Mouse (Mus musculus): Measurements from ENCODE around the gene Ppt1. TPM values are rescaled to one million over a fixed set of nuclear protein-coding genes. Genes with fewer than 3 reads are reported as not detected.

Ppt1 gene
- polyA plus RNA-seq, 1 experiment from 2014 or later, result 20.3 TPM

DNA sequence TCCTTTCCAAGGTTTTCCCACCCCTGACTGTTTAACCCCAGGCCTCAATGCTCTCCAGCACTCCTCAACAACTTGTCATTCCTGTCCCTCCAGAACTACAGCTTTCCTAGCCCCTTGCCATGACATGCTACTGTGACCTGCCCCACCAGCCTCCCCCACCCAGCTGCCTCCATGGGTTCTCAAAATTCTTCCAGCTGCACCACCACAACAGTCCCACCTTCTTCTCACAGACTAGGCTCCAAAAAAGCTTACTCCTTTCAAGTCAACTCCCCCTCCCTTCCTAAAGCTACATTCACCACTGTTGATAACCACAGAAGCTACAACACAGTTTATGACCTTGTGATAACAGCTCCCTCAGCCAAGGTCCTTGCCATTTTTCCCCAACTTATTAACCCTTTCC, 8.4 kb upstream of the Ppt1 start:
- Histone ChIP-seq H3K36me3 (replicated peaks; ENCODE audit: insufficient read depth, low read length) (no peaks in the 10 kb centered on the region), H3K9me3 (ENCODE audit: low read length) (no peaks in the 10 kb centered on the region), H3K4me3 (ENCODE audit: low read depth, low read length) (no peak overlapping the region), H3K9ac (replicated peaks) (no peak overlapping the region), H3K4me1 (ENCODE audit: insufficient read depth) (no peaks in the 10 kb centered on the region), H3K27ac (ENCODE audit: low read depth) (no peak overlapping the region), H3K27me3 (ENCODE audit: insufficient read depth, low read length) (no peaks in the 10 kb centered on the region), H3K4me2 (ENCODE audit: low read depth, low read length) (no peak overlapping the region)
- DNase-seq (no peak), ATAC-seq (no peak)
- TF ChIP-seq CTCF (IDR thresholded peaks at IDR 0.05; ENCODE audit: low read depth) (no peak), EP300 (IDR thresholded peaks at IDR 0.05; ENCODE audit: low read depth) (no peak)

DNA sequence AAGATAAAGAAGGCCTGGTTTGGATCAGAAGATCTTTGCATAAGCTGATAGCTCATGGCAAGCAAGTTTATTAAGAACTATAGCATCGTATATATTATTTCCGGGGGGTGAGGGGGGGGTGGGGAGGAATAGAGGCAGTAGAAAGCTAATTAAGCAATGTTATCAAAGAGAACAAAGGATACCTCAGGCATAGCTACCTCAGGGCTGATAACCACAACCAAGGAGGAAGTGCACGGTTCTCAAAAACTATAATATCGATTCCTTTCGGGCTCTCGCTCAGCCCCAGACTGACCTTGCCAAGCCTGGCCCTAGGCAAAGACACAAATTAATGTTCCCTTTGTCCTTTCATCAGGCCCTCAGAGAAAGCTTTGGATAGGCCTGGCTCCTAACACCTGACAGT, 6.7 kb upstream of the Ppt1 start:
- DNase-seq (no peak), ATAC-seq (no peak)
- Histone ChIP-seq H3K4me1 (ENCODE audit: insufficient read depth) (no peaks in the 10 kb centered on the region), H3K36me3 (replicated peaks; ENCODE audit: insufficient read depth, low read length) (no peaks in the 10 kb centered on the region), H3K27me3 (ENCODE audit: insufficient read depth, low read length) (no peaks in the 10 kb centered on the region), H3K27ac (ENCODE audit: low read depth) (no peak overlapping the region), H3K9ac (replicated peaks) (no peak overlapping the region), H3K4me2 (ENCODE audit: low read depth, low read length) (no peak overlapping the region), H3K4me3 (ENCODE audit: low read depth, low read length) (no peak overlapping the region), H3K9me3 (ENCODE audit: low read length) (no peaks in the 10 kb centered on the region)
- TF ChIP-seq CTCF (IDR thresholded peaks at IDR 0.05; ENCODE audit: low read depth), result no peak
- no peak for TF ChIP-seq EP300 (IDR thresholded peaks at IDR 0.05; ENCODE audit: low read depth)
- WGBS (ENCODE audit: insufficient replicate concordance), result 66% methylated on average over 6 of the region's 6 CpGs

- DNase-seq (no peak), ATAC-seq (no peak)
- no peak overlapping the region for H3K4me3 ChIP-seq (ENCODE audit: low read depth, low read length)
- no peaks in the 10 kb centered on the region for H3K9me3 ChIP-seq (ENCODE audit: low read length)
- peaks cover 9% of the 10 kb centered on the region for H3K4me1 ChIP-seq (ENCODE audit: insufficient read depth)
- TF ChIP-seq EP300 (IDR thresholded peaks at IDR 0.05; ENCODE audit: low read depth) (no peak), CTCF (IDR thresholded peaks at IDR 0.05; ENCODE audit: low read depth) (no peak)
- no peaks in the 10 kb centered on the region for H3K36me3 ChIP-seq (replicated peaks; ENCODE audit: insufficient read depth, low read length)
- no peak overlapping the region for H3K9ac ChIP-seq (replicated peaks)
- WGBS (ENCODE audit: insufficient replicate concordance), result 90% methylated on average over 1 of the region's 1 CpGs
- H3K27me3 ChIP-seq (ENCODE audit: insufficient read depth, low read length), result no peaks in the 10 kb centered on the region
- H3K4me2 ChIP-seq (ENCODE audit: low read depth, low read length), result no peak overlapping the region
- H3K27ac ChIP-seq (ENCODE audit: low read depth), result no peak overlapping the region
Measured at GRCm38 (mm10) chr4:122831888-122832287, 4.2 kb upstream of the Ppt1 start.

DNA sequence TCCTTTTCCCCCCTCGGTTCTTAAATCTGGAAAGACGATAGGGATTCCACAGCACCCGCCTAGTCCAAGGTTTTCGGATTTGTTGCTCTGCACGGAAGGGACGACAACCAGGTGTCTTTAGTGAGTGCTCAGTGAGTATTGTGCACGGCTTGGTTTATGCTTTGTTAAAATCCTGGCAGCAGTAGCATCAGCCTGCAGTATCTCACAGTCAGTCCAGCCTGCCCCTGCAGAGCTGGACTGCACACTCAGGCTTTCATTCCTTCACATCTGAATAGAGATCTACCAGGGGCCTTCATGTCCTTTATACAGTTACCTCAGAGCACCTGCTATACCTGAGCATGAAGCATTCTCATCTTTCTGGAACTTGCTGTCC, 347 bp downstream of the Ppt1 start:
- H3K36me3 ChIP-seq (replicated peaks; ENCODE audit: insufficient read depth, low read length), result peaks cover 4% of the 10 kb centered on the region; the same call in 1 of the 2 replicates
- 0% methylated on average over 7 of the region's 7 CpGs for WGBS (ENCODE audit: insufficient replicate concordance)
- H3K4me2 ChIP-seq (ENCODE audit: low read depth, low read length), result peak overlapping the region; percentile 80
- H3K4me3 ChIP-seq (ENCODE audit: low read depth, low read length), result peak overlapping the region; percentile 61
- H3K9me3 ChIP-seq (ENCODE audit: low read length), result no peaks in the 10 kb centered on the region
- DNase-seq (no peak), ATAC-seq (peak; percentile 54)
- H3K4me1 ChIP-seq (ENCODE audit: insufficient read depth), result peaks cover 10% of the 10 kb centered on the region
- no peak overlapping the region for H3K27ac ChIP-seq (ENCODE audit: low read depth)
- H3K27me3 ChIP-seq (ENCODE audit: insufficient read depth, low read length), result no peaks in the 10 kb centered on the region
- TF ChIP-seq CTCF (IDR thresholded peaks at IDR 0.05; ENCODE audit: low read depth) (no peak), EP300 (IDR thresholded peaks at IDR 0.05; ENCODE audit: low read depth) (no peak)
- H3K9ac ChIP-seq (replicated peaks), result peak overlapping the region; percentile 57

DNA sequence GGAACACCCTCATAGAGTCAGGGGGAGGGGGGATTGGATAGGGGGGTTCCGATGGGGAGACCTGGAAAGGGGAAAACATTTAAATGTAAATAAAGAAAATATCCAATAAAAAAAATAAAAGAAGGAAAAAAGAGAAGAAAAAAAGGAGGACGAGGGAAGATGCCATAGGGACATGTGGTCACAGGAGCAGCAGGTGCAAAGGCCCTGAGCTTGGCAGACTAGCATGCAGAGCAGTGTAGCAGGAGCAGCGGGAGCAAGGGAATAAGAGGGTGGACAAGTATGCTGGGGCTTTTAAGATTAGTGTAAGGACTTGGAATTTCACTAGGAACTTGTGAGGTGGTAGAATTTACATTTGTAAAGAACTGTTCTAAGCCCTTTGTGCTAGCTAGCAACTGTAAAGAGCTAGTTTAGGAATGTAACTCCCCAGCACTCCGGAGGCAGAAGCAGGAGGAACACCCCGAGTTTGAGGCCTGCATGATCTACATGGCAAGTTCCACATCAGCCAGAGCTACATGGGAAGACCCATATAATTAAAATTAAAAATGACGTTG, 1.2 kb downstream of the Ppt1 start:
- H3K4me1 ChIP-seq (ENCODE audit: insufficient read depth), result peaks cover 10% of the 10 kb centered on the region
- no peak for ATAC-seq
- TF ChIP-seq EP300 (IDR thresholded peaks at IDR 0.05; ENCODE audit: low read depth) (no peak), CTCF (IDR thresholded peaks at IDR 0.05; ENCODE audit: low read depth) (no peak)
- 72% methylated on average over 6 of the region's 6 CpGs for WGBS (ENCODE audit: insufficient replicate concordance)
- no peak overlapping the region for H3K4me3 ChIP-seq (ENCODE audit: low read depth, low read length)
- no peak for DNase-seq
- no peak overlapping the region for H3K27ac ChIP-seq (ENCODE audit: low read depth)
- peaks cover 4% of the 10 kb centered on the region for H3K36me3 ChIP-seq (replicated peaks; ENCODE audit: insufficient read depth, low read length)
- H3K27me3 ChIP-seq (ENCODE audit: insufficient read depth, low read length), result no peaks in the 10 kb centered on the region
- peak overlapping the region; percentile 80; the same call in 1 of the 2 replicates for H3K4me2 ChIP-seq (ENCODE audit: low read depth, low read length)
- no peaks in the 10 kb centered on the region for H3K9me3 ChIP-seq (ENCODE audit: low read length)
- H3K9ac ChIP-seq (replicated peaks), result no peak overlapping the region

DNA sequence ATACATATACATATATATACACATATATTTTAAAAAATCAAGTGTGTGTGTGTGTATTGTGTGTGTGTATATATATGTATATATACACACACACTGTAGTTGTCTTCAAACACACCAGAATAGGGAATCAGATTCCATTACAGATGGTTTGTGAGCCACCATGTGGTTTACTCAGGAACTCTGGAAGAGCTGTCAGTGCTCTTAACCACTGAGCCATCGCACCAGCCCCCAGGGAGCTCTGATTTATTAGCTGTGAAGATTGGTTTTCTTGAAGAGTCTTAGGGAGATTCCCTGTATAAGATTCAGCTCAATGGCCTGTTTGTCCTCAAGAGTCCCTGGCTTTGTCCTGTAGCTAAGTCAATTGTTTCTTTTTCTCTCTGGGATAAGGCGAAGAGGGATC, 2.0 kb downstream of the Ppt1 start:
- Histone ChIP-seq H3K27ac (ENCODE audit: low read depth) (no peak overlapping the region), H3K27me3 (ENCODE audit: insufficient read depth, low read length) (no peaks in the 10 kb centered on the region), H3K4me1 (ENCODE audit: insufficient read depth) (peaks cover 10% of the 10 kb centered on the region), H3K36me3 (replicated peaks; ENCODE audit: insufficient read depth, low read length) (peaks cover 4% of the 10 kb centered on the region), H3K9ac (replicated peaks) (no peak overlapping the region), H3K4me2 (ENCODE audit: low read depth, low read length) (no peak overlapping the region), H3K9me3 (ENCODE audit: low read length) (no peaks in the 10 kb centered on the region), H3K4me3 (ENCODE audit: low read depth, low read length) (no peak overlapping the region)
- TF ChIP-seq CTCF (IDR thresholded peaks at IDR 0.05; ENCODE audit: low read depth) (no peak), EP300 (IDR thresholded peaks at IDR 0.05; ENCODE audit: low read depth) (no peak)
- ATAC-seq, result no peak
- no peak for DNase-seq
- 76% methylated on average over 2 of the region's 2 CpGs for WGBS (ENCODE audit: insufficient replicate concordance)

- TF ChIP-seq CTCF (IDR thresholded peaks at IDR 0.05; ENCODE audit: low read depth), result no peak
- TF ChIP-seq EP300 (IDR thresholded peaks at IDR 0.05; ENCODE audit: low read depth), result no peak
- Histone ChIP-seq H3K9me3 (ENCODE audit: low read length) (no peaks in the 10 kb centered on the region), H3K4me1 (ENCODE audit: insufficient read depth) (peaks cover 10% of the 10 kb centered on the region), H3K27ac (ENCODE audit: low read depth) (no peak overlapping the region), H3K4me2 (ENCODE audit: low read depth, low read length) (no peak overlapping the region), H3K9ac (replicated peaks) (no peak overlapping the region), H3K4me3 (ENCODE audit: low read depth, low read length) (no peak overlapping the region), H3K36me3 (replicated peaks; ENCODE audit: insufficient read depth, low read length) (peaks cover 4% of the 10 kb centered on the region), H3K27me3 (ENCODE audit: insufficient read depth, low read length) (no peaks in the 10 kb centered on the region)
- no peak for DNase-seq
- 29% methylated on average over 1 of the region's 1 CpGs for WGBS (ENCODE audit: insufficient replicate concordance)
- no peak for ATAC-seq
Measured at GRCm38 (mm10) chr4:122838416-122838815, 2.4 kb downstream of the Ppt1 start.
